Mouse (Mus musculus) spleen, adult 2 months (tissue): ENCODE measurements at regions not wholly inside any gene's neighbourhood (a gene's known extent, or its start where the extent isn't known, plus 50 kb on each side); places are given as distances from the start of the nearest gene placed in this dataset.

Experiments
- CTCF ChIP-seq: fragments of 200-500 bp; IDR thresholded peaks from 2 replicates; pipeline ENCODE4 v1.5.1; 2011; ENCODE audit warnings: mild to moderate bottlenecking, inconsistent platforms; ENCODE audit not compliant: insufficient read depth, insufficient read length, insufficient replicate concordance; ENCODE audit errors: extremely low read depth
- POLR2A ChIP-seq: fragments of 200-500 bp; IDR thresholded peaks from 2 replicates; pipeline ENCODE4 v1.6.1; 2011; ENCODE audit warnings: low read depth, low read length, inconsistent platforms

DNA sequence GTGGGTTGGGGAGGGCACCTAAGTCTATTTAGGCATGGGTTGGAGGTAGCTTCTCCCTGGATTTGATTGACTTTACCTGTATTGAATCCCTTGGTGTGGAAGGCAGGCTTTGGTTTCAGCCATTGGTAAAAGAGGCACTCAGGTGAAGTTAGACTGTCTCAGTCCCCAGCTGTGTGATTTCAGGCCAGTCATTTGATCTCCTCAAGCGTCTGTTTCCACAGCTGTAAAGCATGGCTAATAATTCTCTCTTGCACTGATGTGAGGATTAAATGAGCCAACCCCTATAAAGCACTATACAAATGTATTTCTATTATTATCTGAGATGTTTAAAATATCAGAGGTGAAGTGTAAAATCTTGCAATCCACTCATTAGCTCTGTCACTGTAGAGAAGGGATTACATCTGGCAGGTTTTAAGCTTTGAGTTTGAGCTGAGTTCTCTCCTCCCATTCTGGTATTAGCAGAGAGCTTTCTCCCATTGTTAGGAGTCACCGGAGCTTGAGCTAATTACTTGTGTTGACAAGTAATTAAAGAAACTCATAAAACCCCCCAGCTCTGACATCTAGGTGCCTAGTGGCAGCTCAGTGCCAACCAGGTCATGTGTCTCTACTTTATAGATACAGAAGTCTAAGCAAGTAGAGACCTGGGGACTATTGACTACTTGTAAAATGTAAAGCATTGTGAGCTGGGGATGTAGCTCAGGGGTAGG, 463.3 kb downstream of the Dmrt2 start:
- TF ChIP-seq CTCF, result no peak
- TF ChIP-seq POLR2A, result no peak
